Mouse (Mus musculus): ENCODE measurements around the gene Gjb6. TPM values are rescaled to one million over a fixed set of nuclear protein-coding genes. Genes with fewer than 3 reads are reported as not detected.

The Gjb6 gene
- 25.7 and 28.4 TPM in 2 replicates for polyA plus RNA-seq (2015; fragmentation: Nextera tagmentation; extraction: Ambion mirVana)

DNA sequence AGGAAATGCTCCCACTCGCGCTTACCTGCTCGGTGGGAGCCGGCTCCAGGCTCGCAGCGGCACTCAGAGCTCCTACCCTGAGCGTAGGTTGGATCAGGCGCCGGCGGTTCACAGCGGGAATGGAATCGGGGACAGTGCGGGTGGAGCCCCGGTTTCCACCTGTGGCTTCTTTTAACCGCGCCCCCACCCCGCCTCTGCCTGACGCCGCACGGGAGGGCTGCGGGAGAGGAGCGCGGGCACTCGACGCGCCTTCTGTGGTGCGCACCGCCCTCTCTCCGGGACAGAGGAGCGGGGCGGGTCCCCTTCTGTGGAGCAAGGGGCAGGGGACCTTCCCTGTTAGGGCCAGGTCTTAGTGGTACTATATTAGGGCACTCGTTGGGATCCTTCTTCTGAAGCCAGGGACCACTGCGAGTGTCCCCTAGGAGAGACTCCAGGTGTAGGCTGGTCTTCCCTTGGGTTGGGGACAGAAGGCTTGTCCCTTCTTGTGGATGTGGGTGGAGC, at the start of gene Gjb6:
Gjb6 (minus strand) TSS at position 451 of the 501 bp plus-strand sequence.
- ATAC-seq (replicated peaks) = peak; percentile 62
- Histone ChIP-seq H3K4me3 (peak within 1 kb of the TSS; percentile 44), H3K9ac (peak within 1 kb of the TSS; percentile 33; the same call in 1 of the 2 replicates), H3K9me3 (no peaks in the 10 kb centered on the region), H3K27ac (no peak within 1 kb of the TSS), H3K27me3 (replicated peaks) (peaks cover 28% of the 10 kb centered on the region), H3K36me3 (replicated peaks) (no peaks in the 10 kb centered on the region), H3K4me1 (peaks cover 11% of the 10 kb centered on the region), H3K4me2 (peak within 1 kb of the TSS; percentile 95)
- 2% methylated on average over 33 of the region's 33 CpGs for WGBS

DNA sequence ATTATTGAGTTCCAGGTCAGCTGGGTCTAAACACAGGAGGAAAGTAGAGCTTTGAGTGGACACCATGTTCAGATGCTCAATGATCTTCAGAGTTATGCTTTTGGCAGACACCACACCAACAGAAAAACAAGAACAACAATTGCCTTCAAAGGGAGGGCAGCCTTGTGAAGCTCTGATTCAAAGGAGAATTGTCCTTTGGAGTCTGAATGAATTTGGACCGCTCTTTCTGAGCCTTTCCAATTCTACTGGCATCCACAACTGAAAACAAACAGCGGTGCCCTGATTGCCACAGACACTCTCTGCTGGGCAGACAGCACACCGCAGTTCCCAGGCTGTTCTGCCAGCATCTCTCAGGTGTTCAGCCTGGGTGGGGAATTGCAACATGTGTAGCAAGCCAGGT, 32.1 kb upstream of the Gjb6 start:
- WGBS = 87% methylated on average over 3 of the region's 3 CpGs

GRCm38 (mm10) chr14:57161833-57162232, 28.4 kb upstream of the Gjb6 start:
- no peaks in the 10 kb centered on the region for H3K36me3 ChIP-seq (replicated peaks)
- no peak for ATAC-seq (replicated peaks)
- no peaks in the 10 kb centered on the region for H3K27me3 ChIP-seq (replicated peaks)
- 67% methylated on average over 2 of the region's 2 CpGs for WGBS
- H3K9me3 ChIP-seq = no peaks in the 10 kb centered on the region
- H3K9ac ChIP-seq = no peak overlapping the region
- no peak overlapping the region for H3K4me3 ChIP-seq
- H3K4me1 ChIP-seq = no peaks in the 10 kb centered on the region
- no peak overlapping the region for H3K4me2 ChIP-seq
- H3K27ac ChIP-seq = no peak overlapping the region

More for the DNA sequence above, 32.1 kb upstream of the Gjb6 start:
- no peaks in the 10 kb centered on the region for H3K9me3 ChIP-seq
- no peak overlapping the region for H3K9ac ChIP-seq
- H3K4me2 ChIP-seq = no peak overlapping the region
- H3K27me3 ChIP-seq (replicated peaks) = no peaks in the 10 kb centered on the region
- ATAC-seq (replicated peaks) = no peak
- H3K4me1 ChIP-seq = no peaks in the 10 kb centered on the region
- H3K27ac ChIP-seq = no peak overlapping the region
- no peaks in the 10 kb centered on the region for H3K36me3 ChIP-seq (replicated peaks)
- no peak overlapping the region for H3K4me3 ChIP-seq

DNA sequence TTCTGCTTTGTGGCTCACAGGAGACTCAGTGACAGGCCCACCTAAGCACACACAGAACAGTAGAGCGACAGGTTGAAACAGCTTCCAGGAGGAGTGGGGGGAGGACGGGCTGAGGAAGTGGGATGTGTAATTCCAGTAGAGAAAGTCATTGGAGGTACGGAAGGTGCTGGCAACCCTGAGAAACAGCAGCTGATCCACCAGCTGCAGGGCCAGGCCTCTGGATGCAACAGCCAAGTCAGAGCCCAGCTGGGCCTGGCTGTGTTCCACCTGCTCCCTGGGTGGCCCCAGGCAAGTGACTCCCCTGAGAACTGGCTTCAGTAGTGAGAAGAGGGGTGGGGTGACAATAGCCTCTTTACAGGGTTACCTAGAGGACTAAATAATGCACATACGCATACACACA, 27.8 kb upstream of the Gjb6 start:
- Histone ChIP-seq H3K9me3 (no peaks in the 10 kb centered on the region), H3K4me2 (no peak overlapping the region), H3K4me1 (no peaks in the 10 kb centered on the region), H3K27me3 (replicated peaks) (no peaks in the 10 kb centered on the region), H3K36me3 (replicated peaks) (no peaks in the 10 kb centered on the region), H3K4me3 (no peak overlapping the region), H3K9ac (no peak overlapping the region), H3K27ac (no peak overlapping the region)
- ATAC-seq (replicated peaks) = no peak
- 78% methylated on average over 4 of the region's 4 CpGs for WGBS

DNA sequence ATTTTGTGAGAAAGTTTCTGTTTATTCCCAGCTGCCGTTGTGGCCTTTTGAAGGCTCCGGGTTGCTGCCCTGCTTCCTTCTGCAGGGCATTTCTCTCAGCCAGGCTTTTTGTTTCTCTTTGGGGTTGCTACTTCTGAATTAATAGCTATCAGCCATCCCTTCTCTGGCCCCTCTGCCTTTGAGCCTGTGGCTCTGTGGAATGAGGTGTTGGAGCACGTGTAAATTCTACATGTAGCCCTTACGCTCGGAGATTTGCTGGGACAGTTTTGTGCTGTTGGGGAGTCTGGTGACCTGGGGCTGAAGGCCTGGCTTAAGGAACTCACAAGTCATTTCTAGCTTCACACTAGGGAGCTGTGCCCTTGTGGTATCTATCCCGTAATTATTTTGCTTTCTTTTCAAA, 21.5 kb upstream of the Gjb6 start:
- Histone ChIP-seq H3K36me3 (replicated peaks) (no peaks in the 10 kb centered on the region), H3K4me1 (peaks cover 8% of the 10 kb centered on the region; the same call in 1 of the 2 replicates), H3K4me3 (no peak overlapping the region), H3K9me3 (no peaks in the 10 kb centered on the region), H3K27ac (no peak overlapping the region), H3K9ac (no peak overlapping the region), H3K4me2 (no peak overlapping the region), H3K27me3 (replicated peaks) (no peaks in the 10 kb centered on the region)
- whole genome bisulfite sequencing = 46% methylated on average over 6 of the region's 6 CpGs
- ATAC-seq (replicated peaks) = no peak

DNA sequence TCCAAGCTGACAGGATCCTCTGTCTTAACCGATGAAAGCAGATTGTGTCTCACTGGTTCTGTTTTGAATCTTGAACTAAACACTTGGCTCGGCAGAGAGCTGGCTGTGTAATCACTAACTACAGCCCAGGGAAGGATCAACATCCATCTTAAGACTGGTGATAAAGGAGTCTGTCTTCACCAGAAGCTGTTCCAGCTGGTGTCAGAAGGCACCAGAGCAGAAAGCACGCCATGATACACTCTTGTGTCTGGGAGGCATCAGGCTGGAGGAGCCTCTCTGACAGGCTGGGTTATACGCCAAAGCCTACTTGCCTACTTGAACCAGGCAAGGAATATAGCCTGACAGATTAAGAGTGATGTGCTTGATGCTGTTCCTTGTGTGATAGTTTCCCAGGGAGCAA, 12.3 kb upstream of the Gjb6 start:
- Histone ChIP-seq H3K4me2 (no peak overlapping the region), H3K27me3 (replicated peaks) (no peaks in the 10 kb centered on the region), H3K4me3 (no peak overlapping the region), H3K27ac (no peak overlapping the region), H3K9me3 (no peaks in the 10 kb centered on the region), H3K36me3 (replicated peaks) (no peaks in the 10 kb centered on the region), H3K9ac (no peak overlapping the region), H3K4me1 (no peaks in the 10 kb centered on the region)
- WGBS = 62% methylated on average over 4 of the region's 4 CpGs
- no peak for ATAC-seq (replicated peaks)

DNA sequence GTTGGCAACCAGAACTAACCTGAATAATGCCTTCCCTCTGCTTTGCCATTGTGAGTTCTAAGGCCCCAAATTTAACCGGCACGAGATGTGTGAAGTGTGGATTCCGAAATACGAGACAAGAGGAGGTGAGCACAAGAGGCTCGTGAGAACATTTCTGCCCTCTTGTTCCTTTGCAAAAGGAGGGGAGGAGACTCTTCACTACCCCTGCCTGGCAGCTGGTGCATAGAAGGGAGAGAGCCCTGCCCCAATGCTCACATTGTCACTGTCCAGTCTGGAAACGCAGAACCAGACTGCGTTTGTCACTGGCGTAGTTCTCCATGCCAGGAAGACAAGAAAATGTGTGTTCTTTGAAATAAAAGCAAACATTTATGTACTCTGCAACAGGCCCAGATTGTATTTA, 1.9 kb upstream of the Gjb6 start:
- ATAC-seq (replicated peaks) = no peak
- H3K9me3 ChIP-seq = no peaks in the 10 kb centered on the region
- H3K27ac ChIP-seq = no peak overlapping the region
- H3K9ac ChIP-seq = no peak overlapping the region
- H3K4me3 ChIP-seq = no peak overlapping the region
- H3K36me3 ChIP-seq (replicated peaks) = no peaks in the 10 kb centered on the region
- WGBS = 39% methylated on average over 8 of the region's 8 CpGs
- H3K27me3 ChIP-seq (replicated peaks) = peaks cover 28% of the 10 kb centered on the region
- H3K4me2 ChIP-seq = no peak overlapping the region
- peaks cover 11% of the 10 kb centered on the region for H3K4me1 ChIP-seq

DNA sequence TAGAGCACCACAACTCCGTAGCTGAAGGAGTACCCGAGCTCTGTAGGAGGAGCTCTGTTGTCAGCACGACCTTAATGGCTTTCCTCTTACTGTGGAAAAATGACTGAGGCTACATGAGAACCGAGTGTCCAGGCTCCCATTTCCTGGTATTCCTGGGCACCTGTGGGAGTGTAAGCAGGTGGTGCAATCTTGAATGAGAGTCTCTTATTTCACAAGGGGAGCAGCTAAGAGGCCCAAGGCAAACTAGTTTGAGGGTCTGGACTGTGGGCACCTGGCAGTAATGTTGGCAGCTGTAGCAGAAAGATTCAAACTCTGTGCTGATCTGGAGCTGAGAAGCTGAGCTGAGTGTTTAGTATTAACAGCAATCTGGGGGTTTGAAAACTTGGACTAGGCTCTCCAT, 6.0 kb downstream of the Gjb6 start:
- WGBS = 79% methylated on average over 4 of the region's 4 CpGs
- H3K36me3 ChIP-seq (replicated peaks) = no peaks in the 10 kb centered on the region
- no peak overlapping the region for H3K4me2 ChIP-seq
- no peaks in the 10 kb centered on the region for H3K9me3 ChIP-seq
- no peak overlapping the region for H3K9ac ChIP-seq
- no peak overlapping the region for H3K27ac ChIP-seq
- no peak overlapping the region for H3K4me3 ChIP-seq
- peaks cover 12% of the 10 kb centered on the region; the same call in 1 of the 2 replicates for H3K27me3 ChIP-seq (replicated peaks)
- ATAC-seq (replicated peaks) = no peak
- no peaks in the 10 kb centered on the region for H3K4me1 ChIP-seq

DNA sequence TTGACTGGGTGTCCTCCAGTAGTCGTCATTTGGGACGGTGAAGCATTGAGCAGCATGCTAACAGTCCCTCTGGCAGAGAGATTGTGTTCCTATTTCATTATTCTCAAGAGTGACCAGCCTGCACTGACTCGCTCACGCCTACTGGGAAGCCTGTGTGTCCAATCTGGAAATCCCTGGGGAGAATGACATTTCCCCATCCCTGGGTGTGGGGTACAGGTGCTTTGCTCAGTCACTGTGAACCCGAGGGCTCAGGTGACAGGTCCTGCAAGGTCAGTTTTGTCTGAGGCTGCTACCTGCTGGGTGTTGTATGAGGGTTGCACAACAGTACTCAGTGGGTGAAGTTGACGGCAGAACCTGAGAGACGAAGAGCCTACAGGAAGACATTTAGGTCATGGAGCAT, 11.1 kb downstream of the Gjb6 start:
- H3K27ac ChIP-seq = no peak overlapping the region
- H3K9me3 ChIP-seq = no peaks in the 10 kb centered on the region
- no peak for ATAC-seq (replicated peaks)
- no peak overlapping the region for H3K4me3 ChIP-seq
- 84% methylated on average over 7 of the region's 7 CpGs for WGBS
- H3K36me3 ChIP-seq (replicated peaks) = no peaks in the 10 kb centered on the region
- no peaks in the 10 kb centered on the region for H3K4me1 ChIP-seq
- H3K27me3 ChIP-seq (replicated peaks) = no peaks in the 10 kb centered on the region
- H3K4me2 ChIP-seq = no peak overlapping the region
- no peak overlapping the region for H3K9ac ChIP-seq

GRCm38 (mm10) chr14:57115823-57116544, 17.4 kb downstream of the Gjb6 start, which contains the start of gene Gm4491:
Gene Gm4491, minus strand, starts transcription at chr14:57115883.
- Histone ChIP-seq H3K9ac (no peak within 1 kb of the TSS), H3K36me3 (replicated peaks) (no peaks in the 10 kb centered on the region), H3K4me2 (peak within 1 kb of the TSS; percentile 33), H3K4me1 (peaks cover 7% of the 10 kb centered on the region), H3K27ac (0 out of 2 replicates have a peak within 1 kb of the TSS, but pooled peaks have one; percentile 35), H3K27me3 (replicated peaks) (no peaks in the 10 kb centered on the region), H3K4me3 (no peak within 1 kb of the TSS), H3K9me3 (no peaks in the 10 kb centered on the region)
- ATAC-seq (replicated peaks) = peak; percentile 93
- 8% methylated on average over 13 of the region's 13 CpGs for WGBS

- Histone ChIP-seq H3K4me2 (no peak overlapping the region), H3K27ac (no peak overlapping the region), H3K36me3 (replicated peaks) (no peaks in the 10 kb centered on the region), H3K4me3 (no peak overlapping the region), H3K9me3 (no peaks in the 10 kb centered on the region), H3K9ac (no peak overlapping the region), H3K4me1 (peaks cover 10% of the 10 kb centered on the region), H3K27me3 (replicated peaks) (peaks cover 34% of the 10 kb centered on the region)
- 11% methylated on average over 4 of the region's 4 CpGs for WGBS
- no peak for ATAC-seq (replicated peaks)
Measured at GRCm38 (mm10) chr14:57109194-57109593, 24.2 kb downstream of the Gjb6 start.

GRCm38 (mm10) chr14:57107916-57108315, 25.5 kb downstream of the Gjb6 start:
- H3K27me3 ChIP-seq (replicated peaks) = peaks cover 47% of the 10 kb centered on the region
- ATAC-seq (replicated peaks) = no peak
- WGBS = 70% methylated on average over 5 of the region's 5 CpGs

GRCm38 (mm10) chr14:57107091-57107490, 26.3 kb downstream of the Gjb6 start:
- peaks cover 54% of the 10 kb centered on the region for H3K27me3 ChIP-seq (replicated peaks)
- no peaks in the 10 kb centered on the region for H3K9me3 ChIP-seq
- ATAC-seq (replicated peaks) = no peak
- H3K9ac ChIP-seq = no peak overlapping the region
- no peaks in the 10 kb centered on the region for H3K36me3 ChIP-seq (replicated peaks)
- peaks cover 19% of the 10 kb centered on the region for H3K4me1 ChIP-seq
- no peak overlapping the region for H3K27ac ChIP-seq
- no peak overlapping the region for H3K4me3 ChIP-seq
- H3K4me2 ChIP-seq = no peak overlapping the region
- 81% methylated on average over 8 of the region's 8 CpGs for WGBS

More at GRCm38 (mm10) chr14:57107916-57108315, 25.5 kb downstream of the Gjb6 start:
- no peaks in the 10 kb centered on the region for H3K9me3 ChIP-seq
- no peak overlapping the region for H3K4me3 ChIP-seq
- H3K27ac ChIP-seq = no peak overlapping the region
- no peaks in the 10 kb centered on the region for H3K36me3 ChIP-seq (replicated peaks)
- peaks cover 19% of the 10 kb centered on the region for H3K4me1 ChIP-seq
- no peak overlapping the region for H3K9ac ChIP-seq
- no peak overlapping the region for H3K4me2 ChIP-seq
